Mouse (Mus musculus): Measurements from ENCODE around the gene Ezr.
A peak's percentile ranks its signal among the peaks of the same experiment; 100 is the strongest.
"Not testable (repeated sequence)": the region's sequence is repeated elsewhere in the genome, so short reads cannot be mapped to it uniquely, and the experiment has no call there.

The Ezr gene

DNA sequence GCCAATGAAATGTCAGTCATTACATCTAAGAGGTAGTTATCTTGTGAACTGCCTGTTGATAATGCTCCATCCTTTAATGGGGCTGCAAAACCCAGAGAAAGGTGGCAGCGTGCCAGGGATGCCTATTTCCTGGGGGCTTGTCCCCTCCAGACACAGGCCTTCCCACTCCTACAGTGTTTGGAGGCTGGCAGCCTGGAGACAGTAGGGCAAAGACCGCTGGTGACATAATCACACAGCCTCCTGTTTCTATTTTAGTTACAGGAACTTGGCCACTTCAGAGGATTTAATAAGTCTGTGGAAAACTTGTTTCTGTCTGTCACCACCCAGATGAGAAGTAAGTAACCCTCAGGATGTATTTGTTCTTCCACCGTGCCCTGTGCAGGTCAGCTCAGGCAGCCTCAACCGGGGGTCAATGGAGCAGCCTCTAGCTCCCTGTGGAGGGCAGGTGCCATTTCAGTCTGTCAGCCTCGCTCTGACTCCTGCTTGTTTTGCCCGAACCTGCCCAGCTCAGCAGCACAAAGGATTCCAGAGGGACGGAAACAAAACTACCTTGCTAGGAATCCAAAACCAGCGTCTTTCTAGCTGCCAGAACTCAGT lies 79.9 kb downstream of the Ezr start:
- DNase-seq, result not testable (repeated sequence)

DNA sequence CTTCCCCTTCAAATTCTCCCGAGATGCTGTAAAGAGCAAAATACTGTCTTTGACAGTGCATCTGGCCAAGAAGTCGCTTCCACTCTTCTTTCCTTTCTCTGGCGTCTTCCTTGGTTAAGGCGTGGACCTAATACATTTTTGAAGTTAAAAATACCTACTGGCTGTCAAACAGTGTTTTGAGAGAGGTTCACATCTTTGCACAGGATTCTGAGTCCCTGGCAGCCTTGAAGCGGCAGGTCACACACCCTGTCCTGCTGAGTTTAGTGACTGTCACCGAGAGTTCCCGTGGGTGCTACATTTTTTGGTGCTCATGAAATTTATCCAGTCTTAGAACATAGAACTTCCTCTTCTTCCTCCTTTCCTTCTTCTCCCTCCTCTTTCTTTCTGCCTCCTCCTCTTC lies 82.5 kb downstream of the Ezr start:
- not testable (repeated sequence) for DNase-seq

DNA sequence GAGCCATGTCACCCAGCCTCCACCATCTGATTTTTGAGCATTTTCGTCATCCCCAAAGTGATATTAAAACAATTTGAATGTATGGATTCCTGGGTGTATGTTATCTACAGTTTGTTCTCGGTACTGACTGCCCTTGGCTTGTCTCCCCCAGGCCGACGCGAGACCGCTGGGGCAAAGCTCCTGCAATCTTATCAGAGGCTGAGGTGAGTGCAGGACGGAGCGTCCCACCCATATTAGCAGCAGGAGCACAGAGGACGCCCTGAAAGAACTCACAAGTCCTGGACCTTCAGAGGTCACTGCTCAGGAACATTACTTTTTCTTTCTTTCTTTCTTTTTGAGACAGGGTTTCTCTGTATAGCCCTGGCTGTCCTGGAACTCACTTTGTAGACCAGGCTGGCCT lies 83.1 kb downstream of the Ezr start:
- DNase-seq, result not testable (repeated sequence)

DNA sequence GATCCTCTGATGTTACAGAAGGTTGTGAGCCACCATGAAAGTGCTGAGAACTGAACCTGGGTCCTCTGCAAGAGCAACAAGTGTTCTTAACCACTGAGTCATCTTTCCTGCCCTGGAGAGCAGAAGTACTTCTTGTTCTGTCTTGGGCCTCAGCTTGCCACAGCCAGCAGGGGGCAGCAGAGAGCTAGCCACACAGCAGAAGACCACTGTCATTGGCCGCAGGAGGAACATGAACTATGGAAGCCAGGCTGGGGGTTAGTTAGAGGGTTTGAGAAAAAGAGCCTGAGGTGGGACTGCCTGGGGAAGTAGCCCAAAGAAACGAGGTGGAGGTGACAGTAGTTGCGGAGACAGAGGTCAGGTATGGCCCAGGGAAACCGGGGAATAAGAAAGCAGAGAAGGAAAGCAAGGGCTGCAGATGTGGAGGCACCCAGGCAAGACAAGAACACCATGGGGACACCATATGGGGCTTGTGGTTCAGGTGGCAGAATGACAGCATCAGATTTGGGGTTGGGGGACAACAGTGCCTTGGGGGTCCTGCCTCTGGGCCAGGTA lies 85.3 kb downstream of the Ezr start:
- DNase-seq, result peak; percentile 70

DNA sequence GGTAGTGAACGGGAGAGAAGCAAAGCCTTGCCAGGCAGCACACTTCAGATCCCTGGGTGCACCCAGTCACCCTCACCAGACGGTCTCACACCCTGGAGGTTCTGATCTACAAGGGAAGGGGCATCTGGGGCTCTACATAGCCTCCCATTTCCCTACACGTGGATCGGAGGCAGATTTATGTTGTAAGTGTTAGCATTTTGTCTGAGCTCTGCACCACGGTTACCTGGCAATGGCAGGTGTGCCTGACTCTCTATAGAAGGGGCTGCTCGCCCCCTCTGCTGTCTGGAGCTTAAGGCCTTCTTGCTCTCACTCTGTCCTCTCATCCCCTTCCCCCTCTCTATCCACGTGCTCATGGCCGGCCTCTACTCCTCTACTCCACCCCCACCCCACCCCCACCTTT lies 86.1 kb downstream of the Ezr start:
- DNase-seq, result not testable (repeated sequence)

DNA sequence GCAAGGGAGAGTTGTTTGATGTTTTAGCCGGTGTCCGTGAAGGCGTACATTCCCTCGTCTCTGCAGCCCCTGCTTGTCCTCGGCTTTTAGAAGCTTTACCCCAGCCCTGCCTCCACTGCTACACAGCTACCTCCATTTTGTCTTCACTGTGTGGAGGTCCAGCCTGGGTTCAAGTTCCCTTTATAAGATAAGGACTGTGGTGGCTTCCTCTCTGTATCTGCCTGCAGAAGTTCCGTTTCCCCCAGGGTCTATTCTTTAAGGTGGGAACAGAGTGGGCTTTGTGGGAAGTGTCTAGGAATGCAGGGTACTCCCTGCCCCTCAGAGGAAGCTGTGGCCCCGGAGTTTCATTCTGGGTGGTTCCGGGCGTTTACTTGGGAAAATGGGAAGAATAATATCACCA lies 86.9 kb downstream of the Ezr start:
- not testable (repeated sequence) for DNase-seq

DNA sequence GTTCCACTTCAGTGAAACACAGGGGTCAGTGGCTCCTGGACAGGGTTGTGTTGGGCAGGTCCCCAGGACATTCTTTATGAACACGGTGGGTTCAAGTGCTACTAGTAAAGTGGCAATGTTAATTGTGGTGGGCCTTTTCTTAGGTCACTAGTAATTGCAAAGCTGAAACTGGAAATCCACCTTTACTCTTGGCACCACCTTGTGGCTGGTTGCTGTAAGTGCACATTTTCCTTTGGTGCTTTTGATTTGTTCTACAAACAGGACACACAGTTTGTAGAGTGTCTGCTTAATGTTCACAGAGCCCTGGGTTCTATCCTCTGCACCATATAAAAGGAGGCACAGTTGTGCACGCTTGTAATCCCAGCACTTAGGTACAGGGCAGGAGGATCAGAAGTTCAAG lies 91.0 kb downstream of the Ezr start:
- DNase-seq, result peak; percentile 92

DNA sequence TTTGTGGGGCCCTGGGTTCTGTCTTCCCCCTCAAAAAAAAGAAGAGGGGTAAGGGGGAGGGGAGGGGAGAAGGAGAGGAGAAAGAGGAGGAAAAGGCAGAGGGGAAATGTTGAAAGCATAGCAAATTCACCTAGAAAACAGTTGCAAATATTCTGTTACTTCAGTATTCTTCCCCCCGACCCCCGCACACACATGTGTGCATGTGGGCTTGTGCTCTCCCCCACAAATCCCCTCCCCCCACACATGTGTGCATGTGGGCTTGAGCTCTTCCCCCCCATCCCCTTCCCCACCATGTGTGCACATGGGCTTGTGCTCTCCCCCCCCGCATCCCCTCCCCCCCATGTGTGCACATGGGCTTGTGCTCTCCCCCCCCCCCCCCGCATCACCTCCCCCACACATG lies 93.2 kb downstream of the Ezr start:
- DNase-seq, result not testable (repeated sequence)

All from cerebellum, adult 9-10 months (tissue).